Mouse (Mus musculus) ovary, postnatal 14 days (tissue): Measurements from ENCODE around the gene Steap1.

Source experiments
- DNase-seq: peaks from one replicate; pipeline ENCODE4 v3.0.0; 2022; ENCODE audit warnings: low spot score

The Steap1 gene

GRCm38 (mm10) chr5:5688228-5688627 is 60.9 kb downstream of the Steap1 start:
- no peak for DNase-seq

- DNase-seq, result no peak
Measured at GRCm38 (mm10) chr5:5686973-5687372, 62.2 kb downstream of the Steap1 start.
